ENCODE assay signal across 24 mouse cellular contexts in the genomic region with DNA sequence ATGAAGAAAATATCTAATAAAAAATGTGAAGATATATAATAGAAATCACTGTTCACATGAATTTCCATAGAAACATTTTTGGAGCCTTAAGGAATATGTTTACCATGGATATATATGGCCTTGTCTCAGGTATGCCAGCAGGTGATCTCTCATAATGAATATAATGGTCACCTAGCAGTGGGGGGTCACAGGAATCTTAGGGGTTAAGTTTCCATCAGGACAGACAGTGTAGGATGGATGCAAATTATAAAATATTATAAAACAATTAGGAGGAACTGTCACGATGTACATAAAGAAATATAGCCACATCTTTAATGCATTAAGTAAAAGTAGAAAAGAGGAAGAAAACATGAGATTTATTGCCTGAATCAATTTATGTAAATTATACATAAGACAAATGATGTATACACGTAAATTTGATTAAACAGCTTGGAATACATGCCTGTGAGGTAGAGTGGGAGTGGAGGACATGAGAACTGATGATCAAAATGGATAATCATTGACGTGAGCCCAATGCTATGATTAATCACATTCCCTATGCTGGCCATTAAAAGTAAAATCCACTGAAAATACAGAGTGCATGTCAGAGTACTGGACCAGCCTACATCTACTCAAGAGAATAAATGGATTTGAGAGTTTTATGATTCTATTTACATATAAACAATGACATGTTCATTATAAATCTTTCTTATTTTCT.
"Had no signal": no experiment of that assay in that cellular context is flagged by ENCODE, and none has a peak within 500 bp of the region (broad histone marks: within the 10 kb centered on the region; RNA-seq: fewer than 3 reads in every experiment).

No protein-coding gene starts in this region.

- H3K9me3 ChIP-seq: heart, embryonic 10.5 days; heart, embryonic 12.5 days; hindbrain, embryonic 10.5 days; hindbrain, embryonic 15.5 days; intestine, embryonic 15.5 days; limb, embryonic 10.5 days; limb, embryonic 12.5 days had no signal

- H3K4me2 ChIP-seq: heart, embryonic 12.5 days; hindbrain, embryonic 15.5 days; intestine, embryonic 15.5 days; limb, embryonic 12.5 days; liver, embryonic 11.5 days had no signal

- H3K36me3 ChIP-seq: heart, embryonic 10.5 days; heart, embryonic 12.5 days; hindbrain, embryonic 10.5 days; hindbrain, embryonic 15.5 days; intestine, embryonic 15.5 days; limb, embryonic 10.5 days; limb, embryonic 12.5 days had no signal

- H3K4me1 ChIP-seq: heart, embryonic 10.5 days; heart, embryonic 12.5 days; hindbrain, embryonic 10.5 days; hindbrain, embryonic 15.5 days; intestine, embryonic 15.5 days; limb, embryonic 10.5 days; limb, embryonic 12.5 days had no signal

- H3K27me3 ChIP-seq: heart, embryonic 12.5 days; hindbrain, embryonic 15.5 days; intestine, embryonic 15.5 days; limb, embryonic 12.5 days had no signal

- H3K4me3 ChIP-seq: gastrocnemius, adult 2 months; heart, embryonic 10.5 days; heart, embryonic 12.5 days; hindbrain, embryonic 10.5 days; hindbrain, embryonic 15.5 days; intestine, embryonic 15.5 days; layer of hippocampus, adult 2 months; left cerebral cortex, adult 2 months; limb, embryonic 10.5 days; limb, embryonic 12.5 days had no signal

- DNase-seq: gastrocnemius, adult 2 months; gastrocnemius, postnatal 10 days; gastrocnemius, postnatal 25 days; heart, adult 18-20 months; heart, postnatal 10 days; heart, postnatal 4 days; kidney, adult 18-20 months; kidney, adult 8-10 months; kidney, postnatal 10 days; kidney, postnatal 25 days; kidney, postnatal 4 days; liver had no signal

- H3K27ac ChIP-seq: gastrocnemius, adult 2 months; heart, embryonic 10.5 days; hindbrain, embryonic 10.5 days; hindbrain, embryonic 15.5 days; intestine, embryonic 15.5 days; layer of hippocampus, adult 2 months; left cerebral cortex, adult 2 months; limb, embryonic 10.5 days; limb, embryonic 12.5 days had no signal

- ATAC-seq: inflammation-experienced regulatory T-cells, adult 6 months; intestine, embryonic 15.5 days; intestine, postnatal 0 days had no signal

- H3K9ac ChIP-seq: heart, embryonic 12.5 days; hindbrain, embryonic 15.5 days; intestine, embryonic 15.5 days; limb, embryonic 12.5 days had no signal
